Mouse (Mus musculus) cerebellum, adult 2 months (tissue): ENCODE measurements at regions not wholly inside any gene's neighbourhood (a gene's known extent, or its start where the extent isn't known, plus 50 kb on each side); places are given as distances from the start of the nearest gene placed in this dataset.

Source experiments
- CTCF ChIP-seq: fragments of 200-500 bp; IDR thresholded peaks from 2 replicates; pipeline ENCODE4 v1.5.1; 2011; ENCODE audit warnings: low read depth, mild to moderate bottlenecking, control low read depth, low read length, moderate library complexity, borderline replicate concordance; ENCODE audit not compliant: insufficient read depth
- POLR2A ChIP-seq: fragments of 200-500 bp; IDR thresholded peaks from 2 replicates; pipeline ENCODE4 v1.6.1; 2011; ENCODE audit warnings: low read length, control low read depth, borderline replicate concordance; ENCODE audit not compliant: insufficient read depth

GRCm38 (mm10) chr2:173356786-173357185 lies 80.5 kb upstream of the Pmepa1 start:
- TF ChIP-seq CTCF (no peak), POLR2A (no peak)
